Mouse (Mus musculus): ENCODE results near the gene Ern2. TPM values are rescaled to one million over a fixed set of nuclear protein-coding genes. Genes with fewer than 3 reads are reported as not detected.

The Ern2 gene
- 0.07 and 0.19 TPM in 2 replicates for polyA plus RNA-seq (2014; fragmentation: Nextera tagmentation; extraction: Ambion mirVana)

DNA sequence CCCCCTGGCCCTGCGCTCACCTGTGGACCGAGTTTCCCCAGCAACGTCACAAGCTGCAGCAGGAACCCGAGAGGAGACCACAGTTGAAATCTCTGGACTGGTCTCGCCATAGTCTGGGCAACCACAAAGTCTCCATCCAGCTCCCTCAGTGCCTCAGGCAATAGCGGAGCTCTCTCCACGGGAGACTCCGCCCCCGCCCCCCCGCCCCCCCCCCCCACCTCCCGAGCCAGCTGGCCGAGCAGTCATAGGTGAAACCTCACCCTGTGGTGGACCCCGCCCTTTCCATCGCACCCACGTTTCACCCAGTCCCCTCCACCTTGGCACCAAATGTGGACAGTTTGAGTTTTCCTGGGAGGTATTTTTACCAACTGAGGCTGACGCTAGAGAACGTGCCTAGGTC lies at the start of gene Ern2:
Gene Ern2 (minus strand): TSS at position 165 of the 400 bp plus-strand sequence.
- Histone ChIP-seq H3K36me3 (ENCODE audit: control insufficient read depth, insufficient read depth, low read length) (no peaks in the 10 kb centered on the region), H3K4me2 (replicated peaks; ENCODE audit: low read depth, low read length) (no peak within 1 kb of the TSS), H3K4me3 (ENCODE audit: low read depth, low read length) (no peak within 1 kb of the TSS), H3K9me3 (ENCODE audit: control insufficient read depth, low read length) (no peaks in the 10 kb centered on the region), H3K4me1 (replicated peaks; ENCODE audit: control insufficient read depth, insufficient read depth, low read length) (no peaks in the 10 kb centered on the region), H3K27me3 (ENCODE audit: control insufficient read depth, insufficient read depth, low read length) (no peaks in the 10 kb centered on the region), H3K27ac (ENCODE audit: low read depth, low read length) (no peak within 1 kb of the TSS), H3K9ac (ENCODE audit: low read depth, low read length) (no peak within 1 kb of the TSS)
- ATAC-seq (ENCODE audit: low FRiP score) (no peak), DNase-seq (ENCODE audit: low spot score) (no peak)
- 22% methylated on average over 17 of the region's 17 CpGs for WGBS

DNA sequence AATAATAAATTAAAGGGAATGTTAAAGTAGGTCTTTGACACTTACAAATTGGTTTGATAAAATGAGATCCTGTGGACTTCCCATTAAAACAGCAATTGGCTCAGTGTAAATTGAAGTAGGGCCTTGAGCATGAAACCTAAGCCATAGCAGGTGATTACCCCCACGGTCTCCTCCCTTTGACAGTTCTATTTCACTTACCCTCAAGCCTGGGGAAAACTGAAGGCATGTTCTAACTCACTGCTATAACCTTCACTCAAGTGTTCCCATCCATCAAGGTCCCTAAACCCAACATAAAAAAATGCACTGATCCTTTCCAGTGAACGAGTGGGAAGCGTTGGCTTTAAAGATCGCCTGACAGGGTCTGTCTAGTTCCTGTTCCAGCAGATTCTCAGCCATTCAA lies 44.9 kb upstream of the Ern2 start:
- H3K9me3 ChIP-seq (ENCODE audit: control insufficient read depth, low read length): no peaks in the 10 kb centered on the region
- no peak for DNase-seq (ENCODE audit: low spot score)
- no peaks in the 10 kb centered on the region for H3K27me3 ChIP-seq (ENCODE audit: control insufficient read depth, insufficient read depth, low read length)
- no peak overlapping the region for H3K27ac ChIP-seq (ENCODE audit: low read depth, low read length)
- H3K36me3 ChIP-seq (ENCODE audit: control insufficient read depth, insufficient read depth, low read length): no peaks in the 10 kb centered on the region
- no peak overlapping the region for H3K4me3 ChIP-seq (ENCODE audit: low read depth, low read length)
- 88% methylated on average over 4 of the region's 4 CpGs for WGBS
- no peaks in the 10 kb centered on the region for H3K4me1 ChIP-seq (replicated peaks; ENCODE audit: control insufficient read depth, insufficient read depth, low read length)
- no peak for ATAC-seq (ENCODE audit: low FRiP score)
- H3K9ac ChIP-seq (ENCODE audit: low read depth, low read length): no peak overlapping the region
- H3K4me2 ChIP-seq (replicated peaks; ENCODE audit: low read depth, low read length): no peak overlapping the region

DNA sequence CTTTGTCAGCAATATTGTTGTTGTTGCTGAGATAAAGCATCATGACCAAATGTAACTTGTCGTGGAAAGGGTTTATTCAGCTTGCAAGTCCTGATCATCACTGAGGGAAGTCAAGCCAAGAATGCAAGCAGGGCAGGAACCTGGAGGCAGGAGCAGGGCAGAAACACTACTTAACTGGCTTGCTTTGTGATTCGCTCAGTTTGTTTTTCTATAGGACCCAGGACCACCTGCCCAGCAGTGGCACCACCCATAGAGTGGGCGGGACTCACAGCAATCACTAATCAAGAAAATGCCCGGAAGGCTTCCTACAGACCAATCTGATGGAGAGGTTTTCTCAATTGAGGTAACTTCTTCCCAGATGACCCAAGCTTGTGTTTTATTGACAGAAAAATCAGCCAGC lies 43.9 kb upstream of the Ern2 start:
- ATAC-seq (ENCODE audit: low FRiP score): no peak
- H3K27ac ChIP-seq (ENCODE audit: low read depth, low read length): no peak overlapping the region
- no peaks in the 10 kb centered on the region for H3K4me1 ChIP-seq (replicated peaks; ENCODE audit: control insufficient read depth, insufficient read depth, low read length)
- no peak for DNase-seq (ENCODE audit: low spot score)
- H3K9me3 ChIP-seq (ENCODE audit: control insufficient read depth, low read length): no peaks in the 10 kb centered on the region
- no peak overlapping the region for H3K9ac ChIP-seq (ENCODE audit: low read depth, low read length)
- 62% methylated on average over 4 of the region's 4 CpGs for WGBS
- no peak overlapping the region for H3K4me3 ChIP-seq (ENCODE audit: low read depth, low read length)
- no peaks in the 10 kb centered on the region for H3K36me3 ChIP-seq (ENCODE audit: control insufficient read depth, insufficient read depth, low read length)
- no peaks in the 10 kb centered on the region for H3K27me3 ChIP-seq (ENCODE audit: control insufficient read depth, insufficient read depth, low read length)
- H3K4me2 ChIP-seq (replicated peaks; ENCODE audit: low read depth, low read length): no peak overlapping the region

GRCm38 (mm10) chr7:122229306-122229705 lies 43.3 kb upstream of the Ern2 start:
- ATAC-seq (ENCODE audit: low FRiP score) (no peak), DNase-seq (ENCODE audit: low spot score) (no peak)
- 55% methylated on average over 3 of the region's 3 CpGs for WGBS

DNA sequence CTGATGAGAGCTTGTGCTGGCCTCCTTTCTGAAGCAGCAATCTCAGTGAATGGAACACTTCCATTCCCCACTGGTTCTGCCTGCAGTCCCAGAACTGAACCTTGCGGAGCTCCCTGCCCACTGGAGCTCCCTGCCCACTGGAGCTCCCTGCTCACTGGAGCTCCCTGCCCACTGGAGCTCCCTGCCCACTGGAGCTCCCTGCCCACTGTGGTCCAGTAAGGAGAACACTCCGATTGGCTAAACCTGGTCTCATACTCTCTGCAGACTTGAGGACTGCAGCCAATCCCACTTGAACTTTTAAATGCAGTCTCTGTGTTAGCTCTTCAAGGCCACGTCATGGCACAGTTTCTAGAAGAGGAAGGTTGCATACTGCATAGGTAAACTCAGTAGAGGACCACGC lies 40.7 kb upstream of the Ern2 start:
- WGBS: 85% methylated on average over 4 of the region's 4 CpGs
- H3K4me1 ChIP-seq (replicated peaks; ENCODE audit: control insufficient read depth, insufficient read depth, low read length): no peaks in the 10 kb centered on the region
- no peaks in the 10 kb centered on the region for H3K9me3 ChIP-seq (ENCODE audit: control insufficient read depth, low read length)
- H3K36me3 ChIP-seq (ENCODE audit: control insufficient read depth, insufficient read depth, low read length): no peaks in the 10 kb centered on the region
- no peak overlapping the region for H3K4me2 ChIP-seq (replicated peaks; ENCODE audit: low read depth, low read length)
- DNase-seq (ENCODE audit: low spot score) (no peak), ATAC-seq (ENCODE audit: low FRiP score) (no peak)
- no peaks in the 10 kb centered on the region for H3K27me3 ChIP-seq (ENCODE audit: control insufficient read depth, insufficient read depth, low read length)
- no peak overlapping the region for H3K4me3 ChIP-seq (ENCODE audit: low read depth, low read length)
- no peak overlapping the region for H3K9ac ChIP-seq (ENCODE audit: low read depth, low read length)
- no peak overlapping the region for H3K27ac ChIP-seq (ENCODE audit: low read depth, low read length)

More at GRCm38 (mm10) chr7:122229306-122229705, 43.3 kb upstream of the Ern2 start:
- Histone ChIP-seq H3K4me3 (ENCODE audit: low read depth, low read length) (no peak overlapping the region), H3K9me3 (ENCODE audit: control insufficient read depth, low read length) (no peaks in the 10 kb centered on the region), H3K27ac (ENCODE audit: low read depth, low read length) (no peak overlapping the region), H3K9ac (ENCODE audit: low read depth, low read length) (no peak overlapping the region), H3K4me2 (replicated peaks; ENCODE audit: low read depth, low read length) (no peak overlapping the region), H3K4me1 (replicated peaks; ENCODE audit: control insufficient read depth, insufficient read depth, low read length) (no peaks in the 10 kb centered on the region), H3K27me3 (ENCODE audit: control insufficient read depth, insufficient read depth, low read length) (no peaks in the 10 kb centered on the region), H3K36me3 (ENCODE audit: control insufficient read depth, insufficient read depth, low read length) (no peaks in the 10 kb centered on the region)

GRCm38 (mm10) chr7:122226020-122226742 lies 40.2 kb upstream of the Ern2 start:
- Histone ChIP-seq H3K4me1 (replicated peaks; ENCODE audit: control insufficient read depth, insufficient read depth, low read length) (no peaks in the 10 kb centered on the region), H3K9ac (ENCODE audit: low read depth, low read length) (no peak overlapping the region), H3K4me3 (ENCODE audit: low read depth, low read length) (no peak overlapping the region), H3K27ac (ENCODE audit: low read depth, low read length) (no peak overlapping the region), H3K27me3 (ENCODE audit: control insufficient read depth, insufficient read depth, low read length) (no peaks in the 10 kb centered on the region), H3K4me2 (replicated peaks; ENCODE audit: low read depth, low read length) (no peak overlapping the region), H3K9me3 (ENCODE audit: control insufficient read depth, low read length) (no peaks in the 10 kb centered on the region), H3K36me3 (ENCODE audit: control insufficient read depth, insufficient read depth, low read length) (no peaks in the 10 kb centered on the region)
- ATAC-seq (ENCODE audit: low FRiP score) (no peak), DNase-seq (ENCODE audit: low spot score) (no peak)
- WGBS: 75% methylated on average over 7 of the region's 7 CpGs

DNA sequence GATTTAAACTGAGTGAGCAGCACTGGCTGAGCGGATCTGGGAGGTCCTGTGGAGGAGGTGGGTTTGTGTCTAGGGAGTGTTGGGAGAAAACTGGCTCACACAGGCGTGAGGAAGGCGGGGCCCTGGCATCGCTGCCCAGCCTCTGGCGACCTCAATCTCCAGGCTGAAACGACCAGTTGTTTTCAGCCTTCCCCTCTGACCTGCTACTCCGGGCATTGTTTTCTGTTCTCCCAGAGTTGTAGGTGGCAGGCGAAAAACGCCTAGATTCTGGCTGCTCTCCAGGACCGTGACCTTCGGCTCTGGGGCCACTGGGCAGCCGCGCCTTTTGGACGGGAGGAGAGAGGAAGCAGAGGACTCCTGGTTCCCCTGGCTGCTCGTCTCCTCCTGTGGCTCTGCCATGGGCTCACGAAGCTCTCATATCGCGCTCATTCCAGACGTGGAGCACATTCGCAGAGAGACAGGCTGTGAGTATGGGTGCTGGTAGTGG lies 33.4 kb upstream of the Ern2 start, which contains the start of gene Chp2:
Gene Chp2 (plus strand): TSS at position 182 of the 487 bp plus-strand sequence.
- 29% methylated on average over 20 of the region's 20 CpGs for WGBS
- H3K36me3 ChIP-seq (ENCODE audit: control insufficient read depth, insufficient read depth, low read length): no peaks in the 10 kb centered on the region
- H3K4me1 ChIP-seq (replicated peaks; ENCODE audit: control insufficient read depth, insufficient read depth, low read length): no peaks in the 10 kb centered on the region
- no peak within 1 kb of the TSS for H3K4me3 ChIP-seq (ENCODE audit: low read depth, low read length)
- no peak within 1 kb of the TSS for H3K9ac ChIP-seq (ENCODE audit: low read depth, low read length)
- peak within 1 kb of the TSS; percentile 9 for H3K4me2 ChIP-seq (replicated peaks; ENCODE audit: low read depth, low read length)
- peak; percentile 10 for DNase-seq (ENCODE audit: low spot score)
- no peak within 1 kb of the TSS for H3K27ac ChIP-seq (ENCODE audit: low read depth, low read length)
- no peak for ATAC-seq (ENCODE audit: low FRiP score)
- H3K9me3 ChIP-seq (ENCODE audit: control insufficient read depth, low read length): no peaks in the 10 kb centered on the region
- no peaks in the 10 kb centered on the region for H3K27me3 ChIP-seq (ENCODE audit: control insufficient read depth, insufficient read depth, low read length)

DNA sequence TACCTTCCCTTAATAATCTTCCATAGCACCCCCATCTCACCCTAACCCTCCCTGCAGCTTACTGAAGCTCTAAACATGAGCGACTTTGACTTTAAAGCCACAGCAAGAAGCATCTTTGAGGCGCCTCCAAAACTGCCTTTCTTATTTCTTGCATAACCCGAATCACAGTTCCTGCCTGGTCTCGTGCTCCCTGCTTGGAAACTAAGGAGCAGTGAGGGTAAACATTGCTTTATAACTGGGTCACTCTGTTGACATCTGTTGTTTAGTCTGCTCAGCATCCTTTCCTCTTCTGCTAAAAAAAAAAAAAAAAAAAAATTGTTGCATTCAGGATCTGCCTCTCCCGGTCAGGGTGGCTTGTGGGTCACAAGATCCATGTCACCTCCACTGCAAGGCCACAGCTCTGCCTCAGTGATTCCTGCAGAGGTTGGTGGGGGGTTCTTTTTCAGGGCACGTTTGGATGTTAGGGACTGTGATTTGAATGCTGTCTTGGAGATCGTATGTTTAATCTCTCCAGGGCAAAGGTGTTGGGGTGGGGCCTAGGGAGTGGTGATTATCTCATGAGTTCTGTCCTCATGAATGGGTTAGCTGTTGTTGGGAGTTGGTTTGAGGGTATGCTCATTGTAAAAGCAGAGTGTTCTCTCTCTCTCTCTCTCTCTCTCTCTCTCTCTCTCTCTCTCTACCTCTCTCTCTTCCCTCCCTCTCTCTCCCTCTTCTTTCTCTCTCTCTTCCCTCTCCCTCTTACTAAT lies 22.4 kb upstream of the Ern2 start:
- Histone ChIP-seq H3K27me3 (ENCODE audit: control insufficient read depth, insufficient read depth, low read length) (no peaks in the 10 kb centered on the region), H3K9ac (ENCODE audit: low read depth, low read length) (no peak overlapping the region), H3K4me3 (ENCODE audit: low read depth, low read length) (no peak overlapping the region), H3K27ac (ENCODE audit: low read depth, low read length) (no peak overlapping the region), H3K9me3 (ENCODE audit: control insufficient read depth, low read length) (no peaks in the 10 kb centered on the region), H3K36me3 (ENCODE audit: control insufficient read depth, insufficient read depth, low read length) (no peaks in the 10 kb centered on the region), H3K4me2 (replicated peaks; ENCODE audit: low read depth, low read length) (no peak overlapping the region), H3K4me1 (replicated peaks; ENCODE audit: control insufficient read depth, insufficient read depth, low read length) (no peaks in the 10 kb centered on the region)
- ATAC-seq (ENCODE audit: low FRiP score) (no peak), DNase-seq (ENCODE audit: low spot score) (no peak)
- WGBS: 65% methylated on average over 7 of the region's 7 CpGs

Data from hindbrain, embryonic 11.5 days (tissue).